Mouse (Mus musculus) retina, embryonic 14.5 days (tissue): ENCODE data around the gene Gm49721.
"Not testable (repeated sequence)": the region's sequence is repeated elsewhere in the genome, so short reads cannot be mapped to it uniquely, and the experiment has no call there.

Source experiments
- DNase-seq: peaks from one replicate; pipeline ENCODE4 v3.0.0-alpha.2; 2015; ENCODE audit warnings: low spot score

The Gm49721 gene

DNA sequence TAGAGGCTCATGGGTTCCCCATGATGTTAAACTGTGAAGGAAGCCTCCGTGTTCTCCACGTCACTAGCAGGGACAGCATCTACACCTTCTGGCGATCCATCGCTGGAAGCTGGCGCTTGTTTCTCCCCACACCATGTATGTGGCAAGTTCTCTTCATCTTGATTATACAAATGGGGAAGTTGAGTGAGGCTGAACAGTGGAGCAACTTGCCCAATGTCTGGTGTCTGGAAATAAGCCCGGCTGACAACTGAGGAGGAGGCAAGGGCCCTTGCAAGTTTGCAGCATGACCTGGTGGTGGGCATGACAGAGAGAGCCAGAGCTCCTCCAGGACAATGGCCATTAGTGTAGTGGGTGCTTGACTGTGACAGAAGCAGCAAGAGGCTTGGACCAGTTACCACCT is 96.8 kb downstream of the Gm49721 start:
- not testable (repeated sequence) for DNase-seq

GRCm38 (mm10) chr17:7079558-7079957 is 100.9 kb downstream of the Gm49721 start:
- not testable (repeated sequence) for DNase-seq

DNA sequence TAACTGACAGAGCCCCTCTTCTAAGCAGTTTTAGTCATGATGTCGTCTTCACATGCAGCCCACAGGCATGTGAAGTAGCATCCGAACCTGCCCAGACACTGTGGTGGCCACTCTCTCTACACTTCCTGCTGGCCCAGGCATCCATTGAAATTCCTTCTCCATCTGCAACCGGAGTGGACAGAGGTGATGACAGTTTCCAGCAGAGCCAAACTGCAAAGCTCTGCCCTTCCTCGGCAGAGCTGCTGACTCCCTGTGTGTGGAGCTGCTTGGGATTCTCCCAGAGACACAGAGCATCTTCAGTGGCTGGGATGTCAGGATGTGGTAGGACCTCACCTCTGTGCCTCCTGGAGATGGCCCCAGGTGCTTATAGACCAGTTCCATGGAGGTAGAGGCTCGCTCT is 105.8 kb downstream of the Gm49721 start:
- not testable (repeated sequence) for DNase-seq

- DNase-seq: not testable (repeated sequence)
Observed at GRCm38 (mm10) chr17:7085469-7086168, 106.9 kb downstream of the Gm49721 start.

GRCm38 (mm10) chr17:7086836-7087235 is 108.1 kb downstream of the Gm49721 start:
- not testable (repeated sequence) for DNase-seq
